Mouse (Mus musculus) liver, embryonic 11.5 days (tissue): ENCODE results near the gene Ric3. TPM values are rescaled to one million over a fixed set of nuclear protein-coding genes. Genes with fewer than 3 reads are reported as not detected.

Source experiments
- ATAC-seq: fragments of 200-750 bp; cut with Nextera tagmentation; replicated peaks from 2 replicates; pipeline ENCODE4 v1.8.0; 2017; ENCODE audit warnings: moderate number of reproducible peaks, mild to moderate bottlenecking, moderate TSS enrichment, moderate library complexity; ENCODE audit not compliant: low FRiP score
- DNase-seq: peaks from one replicate; pipeline ENCODE4 v3.0.0-alpha.2; 2017; ENCODE audit warnings: low spot score
- H3K27ac ChIP-seq: fragments of 300-500 bp; sonication (generic); 2 replicates; pipeline ENCODE4 v1.5.1; 2014; ENCODE audit warnings: mild to moderate bottlenecking, low read depth, low read length, control low read depth
- H3K27me3 ChIP-seq: fragments of 300-500 bp; sonication (generic); replicated peaks from 2 replicates; pipeline ENCODE4 v1.6.1; 2014; ENCODE audit warnings: low read length, mixed read lengths; ENCODE audit not compliant: control insufficient read depth, insufficient read depth
- H3K36me3 ChIP-seq: fragments of 300-500 bp; sonication (generic); 2 replicates; pipeline ENCODE4 v1.6.1; 2014; ENCODE audit warnings: mild to moderate bottlenecking, low read length, moderate library complexity, mixed read lengths; ENCODE audit not compliant: control insufficient read depth, insufficient read depth
- H3K4me1 ChIP-seq: fragments of 300-500 bp; sonication (generic); replicated peaks from 2 replicates; pipeline ENCODE4 v1.6.1; 2014; ENCODE audit warnings: low read length, mixed read lengths; ENCODE audit not compliant: control insufficient read depth, insufficient read depth
- H3K4me2 ChIP-seq: fragments of 300-500 bp; sonication (generic); 2 replicates; pipeline ENCODE4 v1.6.1; 2014; ENCODE audit warnings: mild to moderate bottlenecking, control low read depth, moderate library complexity
- H3K4me3 ChIP-seq: fragments of 300-500 bp; sonication (generic); 2 replicates; pipeline ENCODE4 v1.5.1; 2014; ENCODE audit warnings: low read depth, low read length, control low read depth
- H3K9ac ChIP-seq: fragments of 300-500 bp; sonication (generic); 2 replicates; pipeline ENCODE4 v1.6.1; 2014; ENCODE audit warnings: low read depth, low read length, control low read depth
- H3K9me3 ChIP-seq: fragments of 300-500 bp; sonication (generic); 2 replicates; pipeline ENCODE4 v1.6.1; 2016; ENCODE audit warnings: low read length, inconsistent platforms, mixed read lengths; ENCODE audit not compliant: control insufficient read depth
- WGBS: fragments of 180-500 bp; shearing (Covaris S2); extraction: QIAGEN DNeasy Blood & Tissue Kit; methylation state at CpG from one replicate; pipeline ENCODE4 v1.1.7; 2014; 5-methylcytosine and 5-hydroxymethylcytosine counted together
- polyA plus RNA-seq: library from polyadenylated mRNA; unstranded; fragments of >200 nt; fragmentation: Nextera tagmentation; extraction: Ambion mirVana; gene quantifications from 2 replicates; pipeline ENCODE4 v1.2.1, GENCODE M21; 2014

Ric3 gene
- polyA plus RNA-seq, 1 experiment from 2014 or later: 1.3 TPM

DNA sequence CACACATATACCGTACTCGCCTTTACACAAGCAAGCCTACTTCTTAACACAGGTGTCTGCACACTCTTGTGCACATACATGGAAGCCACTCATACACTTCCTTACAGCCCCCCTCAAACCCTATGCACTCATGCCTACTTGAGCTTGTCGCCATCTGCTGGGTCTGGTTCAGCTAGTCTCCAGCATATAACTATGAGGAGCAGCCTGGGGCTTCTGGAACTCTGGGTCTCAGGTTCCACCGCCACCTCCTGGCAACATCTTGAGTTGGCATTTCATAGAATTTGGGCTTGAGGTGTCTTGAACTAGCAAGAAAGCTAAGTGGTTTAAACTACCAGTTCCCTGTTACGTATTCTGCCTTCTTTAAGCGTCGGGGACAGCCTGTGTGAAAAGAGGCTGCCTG lies 63.9 kb downstream of the Ric3 start:
- Histone ChIP-seq H3K4me3 (no peak overlapping the region), H3K9ac (no peak overlapping the region), H3K4me1 (no peaks in the 10 kb centered on the region), H3K9me3 (no peaks in the 10 kb centered on the region), H3K36me3 (no peaks in the 10 kb centered on the region), H3K27ac (no peak overlapping the region), H3K27me3 (no peaks in the 10 kb centered on the region), H3K4me2 (no peak overlapping the region)
- WGBS: 77% methylated on average over 7 of the region's 7 CpGs
- no peak for ATAC-seq
- DNase-seq: no peak

- WGBS: 42% methylated on average over 5 of the region's 5 CpGs
- Histone ChIP-seq H3K4me2 (no peak overlapping the region), H3K9me3 (no peaks in the 10 kb centered on the region), H3K27me3 (peaks cover 17% of the 10 kb centered on the region), H3K27ac (no peak overlapping the region), H3K4me3 (no peak overlapping the region), H3K4me1 (no peaks in the 10 kb centered on the region), H3K9ac (no peak overlapping the region), H3K36me3 (no peaks in the 10 kb centered on the region)
- DNase-seq (no peak), ATAC-seq (no peak)
Measured at GRCm38 (mm10) chr7:109016378-109016923, 66.7 kb downstream of the Ric3 start.

DNA sequence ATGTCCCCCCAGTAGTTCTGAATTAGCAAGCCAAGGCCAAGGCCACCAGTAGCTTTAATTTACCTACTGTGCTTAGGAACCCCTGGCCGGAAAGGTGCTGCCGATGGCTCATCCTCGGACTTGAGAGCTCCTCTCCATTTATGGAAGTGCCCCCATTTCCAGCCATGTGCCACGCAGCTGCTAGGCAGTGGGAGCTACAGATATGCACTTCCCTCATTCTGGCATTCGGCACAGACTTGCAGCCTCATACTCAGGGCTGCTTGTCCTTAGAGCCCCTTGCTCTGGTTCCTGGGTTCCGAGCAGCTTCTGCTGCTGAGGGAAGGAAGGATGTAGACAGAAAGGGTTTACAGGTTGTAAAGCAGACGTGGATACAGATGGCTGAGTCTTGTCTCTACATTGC lies 68.3 kb downstream of the Ric3 start:
- ATAC-seq: no peak
- no peaks in the 10 kb centered on the region for H3K4me1 ChIP-seq
- no peaks in the 10 kb centered on the region for H3K36me3 ChIP-seq
- 74% methylated on average over 7 of the region's 7 CpGs for WGBS
- H3K9me3 ChIP-seq: no peaks in the 10 kb centered on the region
- H3K4me3 ChIP-seq: no peak overlapping the region
- no peak overlapping the region for H3K27ac ChIP-seq
- H3K4me2 ChIP-seq: no peak overlapping the region
- no peak overlapping the region for H3K9ac ChIP-seq
- no peak for DNase-seq
- H3K27me3 ChIP-seq: peaks cover 33% of the 10 kb centered on the region

DNA sequence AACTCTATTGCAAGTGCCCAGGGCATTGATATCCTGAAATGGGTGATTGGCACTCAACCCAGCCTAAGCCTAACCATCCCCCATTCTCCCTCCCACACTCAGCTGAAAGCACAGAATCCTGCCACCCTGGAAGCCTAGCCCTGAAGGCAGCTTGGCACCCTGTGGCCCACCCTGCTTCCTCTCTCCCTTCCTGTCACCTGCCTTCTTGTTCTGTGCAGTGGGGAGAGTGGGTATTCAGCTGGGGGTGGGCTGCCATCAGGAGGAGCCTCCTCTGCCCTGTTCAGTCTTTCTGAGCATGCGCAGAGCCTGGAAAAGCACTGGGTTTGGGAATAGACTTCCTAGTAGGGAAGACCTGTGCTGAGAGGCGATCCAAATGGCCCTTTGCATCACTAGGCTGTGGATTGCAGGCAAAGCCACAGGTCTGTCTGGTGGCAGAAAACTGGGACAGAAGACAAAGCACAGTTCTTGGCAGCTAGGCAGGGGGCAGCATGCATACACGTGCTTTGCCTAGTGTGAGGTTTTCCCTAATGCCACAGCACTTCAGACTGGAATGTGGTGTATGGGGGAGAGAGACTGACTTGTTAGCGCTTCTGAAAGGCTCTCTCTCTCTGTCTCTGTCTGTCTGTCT lies 70.0 kb downstream of the Ric3 start:
- H3K27ac ChIP-seq: no peak overlapping the region
- 48% methylated on average over 4 of the region's 4 CpGs for WGBS
- DNase-seq (no peak), ATAC-seq (no peak)
- no peaks in the 10 kb centered on the region for H3K9me3 ChIP-seq
- no peaks in the 10 kb centered on the region for H3K4me1 ChIP-seq
- H3K36me3 ChIP-seq: no peaks in the 10 kb centered on the region
- no peak overlapping the region for H3K9ac ChIP-seq
- peaks cover 40% of the 10 kb centered on the region for H3K27me3 ChIP-seq
- no peak overlapping the region for H3K4me3 ChIP-seq
- H3K4me2 ChIP-seq: no peak overlapping the region

DNA sequence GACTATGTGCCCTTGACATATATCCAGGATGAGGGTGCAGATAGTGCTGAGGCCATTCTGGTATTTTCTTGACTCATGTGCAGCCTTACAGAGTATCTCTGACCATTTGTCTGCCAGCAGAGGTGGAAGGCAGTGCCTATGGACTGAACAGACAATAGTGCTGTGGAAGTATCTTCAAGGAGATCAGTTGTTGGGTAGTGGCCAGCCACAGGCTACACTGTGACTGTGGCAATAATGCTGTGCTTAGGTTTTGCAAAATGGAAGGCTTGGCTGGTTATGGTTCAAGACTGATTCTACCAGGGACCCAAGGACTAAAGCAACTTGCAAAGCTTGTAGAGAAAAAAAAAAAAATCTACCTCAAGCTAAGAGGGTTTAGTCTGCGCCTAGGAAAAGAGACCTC lies 70.6 kb downstream of the Ric3 start:
- Histone ChIP-seq H3K27me3 (peaks cover 40% of the 10 kb centered on the region), H3K9ac (no peak overlapping the region), H3K27ac (no peak overlapping the region), H3K4me1 (no peaks in the 10 kb centered on the region), H3K36me3 (no peaks in the 10 kb centered on the region), H3K4me3 (no peak overlapping the region), H3K9me3 (no peaks in the 10 kb centered on the region), H3K4me2 (no peak overlapping the region)
- ATAC-seq: no peak
- 72% methylated on average over 1 of the region's 1 CpGs for WGBS
- no peak for DNase-seq

GRCm38 (mm10) chr7:109011596-109012180 lies 71.4 kb downstream of the Ric3 start:
- H3K36me3 ChIP-seq: no peaks in the 10 kb centered on the region
- no peaks in the 10 kb centered on the region for H3K4me1 ChIP-seq
- H3K9ac ChIP-seq: no peak overlapping the region
- ATAC-seq (no peak), DNase-seq (no peak)
- no peak overlapping the region for H3K4me3 ChIP-seq
- no peak overlapping the region for H3K4me2 ChIP-seq
- 49% methylated on average over 8 of the region's 8 CpGs for WGBS
- no peaks in the 10 kb centered on the region for H3K9me3 ChIP-seq
- H3K27ac ChIP-seq: no peak overlapping the region
- H3K27me3 ChIP-seq: peaks cover 40% of the 10 kb centered on the region

DNA sequence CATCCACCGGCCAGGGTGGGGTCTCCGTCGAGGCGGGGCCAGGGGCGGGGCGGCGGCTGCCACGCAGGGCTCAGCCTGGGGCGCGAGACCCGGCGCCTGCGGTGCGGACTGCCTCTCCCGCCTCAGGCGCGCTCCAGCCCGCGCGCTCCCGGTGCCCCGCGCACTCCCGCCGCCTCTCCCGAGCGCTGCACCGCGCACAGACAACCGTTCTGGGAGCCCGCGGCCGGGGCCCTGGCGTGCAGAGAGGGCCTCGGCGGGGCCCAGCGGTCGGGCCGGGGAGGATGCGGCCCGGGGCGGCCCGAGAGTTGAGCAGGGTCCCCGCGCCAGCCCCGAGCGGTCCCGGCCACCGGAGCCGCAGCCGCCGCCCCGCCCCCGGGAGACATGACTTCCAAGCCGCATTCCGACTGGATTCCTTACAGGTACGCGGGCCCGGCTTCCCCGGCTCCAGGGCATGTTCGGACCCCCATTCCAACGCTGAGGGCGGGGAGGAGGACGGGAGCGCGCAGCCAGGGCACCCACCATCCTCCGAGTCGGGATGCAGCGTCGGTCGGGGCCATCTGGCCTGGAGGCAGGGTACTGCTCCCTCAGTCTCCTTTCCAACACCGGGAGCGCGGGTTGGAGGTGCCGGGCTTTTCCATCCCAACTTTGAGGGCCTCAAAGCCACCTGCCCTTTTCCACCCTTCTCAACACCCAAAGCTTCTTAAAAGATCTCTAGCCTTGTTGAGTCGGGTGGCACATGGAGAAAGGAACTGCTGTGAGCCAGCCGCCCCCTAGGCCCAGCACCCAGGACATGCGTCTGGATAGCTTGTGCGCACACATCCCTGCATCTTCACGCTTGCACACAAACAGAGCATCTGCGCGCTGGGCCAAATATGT lies 72.2 kb downstream of the Ric3 start:
- Histone ChIP-seq H3K9ac (peak overlapping the region; percentile 22; the same call in 1 of the 2 replicates), H3K4me2 (peak overlapping the region; percentile 64), H3K27me3 (peaks cover 40% of the 10 kb centered on the region), H3K4me1 (no peaks in the 10 kb centered on the region), H3K9me3 (no peaks in the 10 kb centered on the region), H3K4me3 (peak overlapping the region; percentile 52), H3K27ac (no peak overlapping the region), H3K36me3 (no peaks in the 10 kb centered on the region)
- WGBS: 2% methylated on average over 82 of the region's 82 CpGs
- ATAC-seq (peak; percentile 26; the same call in 1 of the 2 replicates), DNase-seq (peak; percentile 38)

- Histone ChIP-seq H3K4me1 (no peaks in the 10 kb centered on the region), H3K27ac (no peak overlapping the region), H3K4me2 (no peak overlapping the region), H3K9me3 (no peaks in the 10 kb centered on the region), H3K9ac (no peak overlapping the region), H3K36me3 (no peaks in the 10 kb centered on the region), H3K27me3 (peaks cover 40% of the 10 kb centered on the region), H3K4me3 (no peak overlapping the region)
- ATAC-seq: no peak
- WGBS: 91% methylated on average over 1 of the region's 1 CpGs
- DNase-seq: no peak
Measured at GRCm38 (mm10) chr7:109009260-109009659, 73.9 kb downstream of the Ric3 start.
